9 mouse cellular contexts compared by ENCODE assay signal in the genomic region with DNA sequence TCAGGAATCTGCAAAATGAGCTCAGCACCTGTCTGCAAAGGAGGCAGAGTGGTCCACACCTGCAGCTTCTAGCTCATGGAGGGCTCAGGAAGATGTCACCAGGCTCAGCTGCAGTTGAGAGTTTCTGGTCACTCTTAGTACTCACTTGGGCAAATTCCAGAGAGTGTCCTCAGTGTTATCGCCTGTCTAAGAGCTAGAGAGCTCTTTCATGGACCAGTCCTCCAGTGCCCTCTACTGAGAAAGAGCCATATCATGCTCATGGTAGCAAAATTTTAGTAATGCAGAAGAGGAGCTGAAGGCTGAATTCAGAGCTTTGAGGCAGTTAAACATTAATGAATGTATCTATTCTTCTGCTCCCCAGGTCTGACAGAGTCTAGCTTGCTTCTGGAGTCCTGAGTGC. TPM values are rescaled to one million over a fixed set of nuclear protein-coding genes. Genes with fewer than 3 reads are reported as not detected.
DNase-seq lines count a peak whose midpoint lies in the region; ATAC-seq and TF ChIP-seq lines count a peak whose summit lies in the region.
"Had no signal": no experiment of that assay in that cellular context is flagged by ENCODE, and none has a peak within 500 bp of the region (broad histone marks: within the 10 kb centered on the region; RNA-seq: fewer than 3 reads in every experiment).

No protein-coding gene starts in this region.

- peak; percentile 64 for TF ChIP-seq CTCF in liver, postnatal 0 days (IDR thresholded peaks at IDR 0.05; ENCODE audit: low read depth)

- no peaks in the 10 kb centered on the region for H3K27me3 ChIP-seq in kidney, embryonic 15.5 days
- H3K27me3 ChIP-seq in liver, postnatal 0 days (ENCODE audit: insufficient read depth, low read length), result no peaks in the 10 kb centered on the region
- H3K27me3 ChIP-seq: liver, embryonic 13.5 days had no signal

- no peak overlapping the region for H3K27ac ChIP-seq in kidney, embryonic 15.5 days
- no peak overlapping the region for H3K27ac ChIP-seq in liver, postnatal 0 days (ENCODE audit: low read depth)
- H3K27ac ChIP-seq: liver, embryonic 13.5 days had no signal

- no peak overlapping the region for H3K9ac ChIP-seq in kidney, embryonic 15.5 days
- H3K9ac ChIP-seq in liver, postnatal 0 days (replicated peaks), result no peak overlapping the region
- H3K9ac ChIP-seq: liver, embryonic 13.5 days had no signal

- no peak for TF ChIP-seq EP300 in liver, postnatal 0 days (IDR thresholded peaks at IDR 0.05; ENCODE audit: low read depth)

- no peak for ATAC-seq in kidney, embryonic 15.5 days (replicated peaks; ENCODE audit: low FRiP score)
- ATAC-seq in liver, postnatal 0 days, result peak; percentile 47; the same call in 1 of the 2 replicates
- no peak for ATAC-seq in megakaryocyte, adult 5-6 weeks (ENCODE audit: poor library complexity, severe bottlenecking)

- DNase-seq in cerebellum, postnatal 14 days, result peak; percentile 22 to 34
- DNase-seq in cerebellum, adult 18-20 months, result no peak
- peak; percentile 9 for DNase-seq in kidney, adult 11 months
- peak; percentile 28 for DNase-seq in Muller cell, postnatal 12 days (ENCODE audit: inconsistent ontology term)
- no peak for DNase-seq in liver, postnatal 0 days
- DNase-seq in spleen, postnatal 10 days (ENCODE audit: low spot score in 2 of 2), result no peak
- DNase-seq: liver, embryonic 13.5 days had no signal

- no peaks in the 10 kb centered on the region for H3K36me3 ChIP-seq in kidney, embryonic 15.5 days
- H3K36me3 ChIP-seq in liver, postnatal 0 days (replicated peaks; ENCODE audit: insufficient read depth, low read length), result no peaks in the 10 kb centered on the region
- H3K36me3 ChIP-seq: liver, embryonic 13.5 days had no signal

- no peaks in the 10 kb centered on the region for H3K4me1 ChIP-seq in kidney, embryonic 15.5 days
- H3K4me1 ChIP-seq in liver, postnatal 0 days (ENCODE audit: insufficient read depth), result no peaks in the 10 kb centered on the region
- H3K4me1 ChIP-seq: liver, embryonic 13.5 days had no signal

- WGBS in kidney, embryonic 15.5 days, result 50% methylated on average over 1 of the region's 1 CpGs
- 35% methylated on average over 1 of the region's 1 CpGs for WGBS in liver, postnatal 0 days (ENCODE audit: insufficient replicate concordance)

- H3K4me2 ChIP-seq in kidney, embryonic 15.5 days, result no peak overlapping the region
- H3K4me2 ChIP-seq in liver, postnatal 0 days (ENCODE audit: low read depth, low read length), result no peak overlapping the region
- H3K4me2 ChIP-seq: liver, embryonic 13.5 days had no signal

- H3K9me3 ChIP-seq in kidney, embryonic 15.5 days (replicated peaks), result no peaks in the 10 kb centered on the region
- H3K9me3 ChIP-seq in liver, postnatal 0 days (ENCODE audit: low read length), result no peaks in the 10 kb centered on the region
- H3K9me3 ChIP-seq: liver, embryonic 13.5 days had no signal

- no peak overlapping the region for H3K4me3 ChIP-seq in kidney, embryonic 15.5 days (replicated peaks)
- H3K4me3 ChIP-seq in liver, postnatal 0 days (ENCODE audit: low read depth, low read length), result no peak overlapping the region
- H3K4me3 ChIP-seq: liver, embryonic 13.5 days had no signal

RNA-seq across cellular contexts. Expression of a gene that starts 43.7 kb away (rescaled TPM):
- 13.9 and 14.4 TPM in 2 replicates for polyA plus RNA-seq in kidney, embryonic 15.5 days (2015; fragmentation: Nextera tagmentation; extraction: Ambion mirVana)
- polyA plus RNA-seq in liver, postnatal 0 days (2015; fragmentation: Nextera tagmentation; extraction: Ambion mirVana), result 0.62 and 0.73 TPM in 2 replicates
- total RNA-seq in megakaryocyte, adult 5-6 weeks (2015), result 0.89 TPM in 2 replicates
- 0.29 and 7.4 TPM in 2 replicates for total RNA-seq in megakaryocyte, adult 5-6 weeks (2017)

Comparison
In these comparisons a context has a peak if more than half of its experiments do, and no peak if none do; other contexts are left out.
1. DNase-seq: peak in cerebellum, postnatal 14 days (2 of 2), kidney, adult 11 months (single experiment) and Muller cell, postnatal 12 days (single experiment); none in cerebellum, adult 18-20 months (0 of 2), liver, postnatal 0 days (single experiment) and spleen, postnatal 10 days (0 of 2).